ENCODE assay signal across 16 mouse cellular contexts in the genomic region with DNA sequence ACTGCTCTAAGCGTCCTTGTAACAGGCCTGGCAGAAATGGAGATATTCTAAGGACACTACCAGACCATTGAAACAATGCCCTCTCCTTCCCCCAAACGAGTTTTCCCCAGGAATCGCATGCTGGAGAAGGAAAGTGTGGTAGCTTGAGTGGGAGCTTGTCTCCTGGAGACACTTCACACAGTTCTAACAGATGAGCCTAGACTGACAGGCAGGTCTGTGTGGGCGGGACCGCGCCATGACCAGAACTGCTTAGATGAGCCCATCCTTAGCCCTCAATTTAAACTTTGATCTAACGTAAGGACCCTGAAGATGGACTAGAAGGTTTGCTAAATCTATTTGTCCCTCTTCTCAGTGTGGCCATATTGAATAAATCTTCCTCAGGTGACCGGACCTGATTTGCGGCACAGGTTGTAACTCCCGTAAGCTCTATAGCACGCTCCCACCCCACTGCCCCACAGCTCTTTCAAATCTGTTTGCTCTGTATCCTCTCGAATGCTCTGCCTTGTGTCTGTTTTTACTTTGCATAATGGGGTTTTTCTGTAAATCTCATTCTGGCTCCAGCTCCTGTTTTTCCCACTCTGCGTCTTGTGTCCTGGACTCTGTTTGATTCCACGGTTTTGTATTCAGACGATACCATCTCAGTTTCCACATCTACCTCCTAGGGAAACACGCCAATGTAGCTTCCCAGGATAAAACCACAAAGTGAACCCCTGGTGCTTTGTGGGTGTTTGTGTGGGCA.
"Had no signal": no experiment of that assay in that cellular context is flagged by ENCODE, and none has a peak within 500 bp of the region (broad histone marks: within the 10 kb centered on the region; RNA-seq: fewer than 3 reads in every experiment).

No protein-coding gene starts in this region.

- ATAC-seq: intestine, embryonic 15.5 days; liver, embryonic 12.5 days; midbrain, embryonic 13.5 days; midbrain, embryonic 16.5 days had no signal

- DNase-seq: kidney, adult 11 months; kidney, adult 8-10 months; kidney, postnatal 10 days; kidney, postnatal 36 days; layer of hippocampus, postnatal 36 days; liver; lung, adult 18-20 months; lung, postnatal 10 days; lung, postnatal 36 days; retina, postnatal 1 day; spleen, adult 18-20 months; thymus, postnatal 25 days had no signal
